Mouse (Mus musculus) megakaryocyte, adult 5-6 weeks (primary cell): ENCODE measurements around the gene Gm37240. TPM values are rescaled to one million over a fixed set of nuclear protein-coding genes. Genes with fewer than 3 reads are reported as not detected.

ENCODE experiments used
- ATAC-seq: 2 replicates; pipeline ENCODE4 v1.8.0; 2016; ENCODE audit warnings: mild to moderate bottlenecking, inconsistent platforms; ENCODE audit not compliant: poor library complexity, severe bottlenecking
- total RNA-seq, 2 experiments: library from RNA; stranded (forward) in 1 of 2; stranded (reverse) in 1 of 2; fragments of 153-499, 151-499 nt in 1 of 2; fragments of 221-1000, 200-1000 nt in 1 of 2; gene quantifications; 2 replicates each; pipeline versions ENCODE4 v1.2.3 to v1.2.4; 2015 to 2017

Gene Gm37240
- total RNA-seq, 2 experiments from 2014 or later = 0.07 to 0.15 TPM

GRCm38 (mm10) chr3:85645517-85646004, 241.8 kb downstream of the Gm37240 start:
- no peak for ATAC-seq

DNA sequence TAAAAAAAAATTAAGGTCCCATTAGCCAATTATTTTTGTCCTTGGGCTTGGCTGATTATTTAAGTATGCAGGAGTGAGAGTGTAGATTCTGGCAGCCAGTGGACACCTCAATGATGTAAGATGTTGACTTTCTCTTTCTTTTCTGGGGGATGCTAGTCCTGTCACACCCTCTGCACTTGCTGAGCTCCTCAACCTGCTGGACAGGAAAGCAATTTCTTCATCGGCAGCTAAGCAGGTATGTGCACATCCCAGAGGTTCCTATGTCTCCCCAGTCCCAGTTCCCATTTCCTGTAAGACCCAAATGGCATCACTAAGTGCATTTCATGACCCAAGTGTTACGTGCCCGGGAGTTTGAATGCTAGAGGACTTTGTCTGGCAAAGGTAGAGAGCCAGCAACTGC, 242.5 kb downstream of the Gm37240 start:
- no peak for ATAC-seq

GRCm38 (mm10) chr3:85641751-85642150, 245.6 kb downstream of the Gm37240 start:
- no peak for ATAC-seq

DNA sequence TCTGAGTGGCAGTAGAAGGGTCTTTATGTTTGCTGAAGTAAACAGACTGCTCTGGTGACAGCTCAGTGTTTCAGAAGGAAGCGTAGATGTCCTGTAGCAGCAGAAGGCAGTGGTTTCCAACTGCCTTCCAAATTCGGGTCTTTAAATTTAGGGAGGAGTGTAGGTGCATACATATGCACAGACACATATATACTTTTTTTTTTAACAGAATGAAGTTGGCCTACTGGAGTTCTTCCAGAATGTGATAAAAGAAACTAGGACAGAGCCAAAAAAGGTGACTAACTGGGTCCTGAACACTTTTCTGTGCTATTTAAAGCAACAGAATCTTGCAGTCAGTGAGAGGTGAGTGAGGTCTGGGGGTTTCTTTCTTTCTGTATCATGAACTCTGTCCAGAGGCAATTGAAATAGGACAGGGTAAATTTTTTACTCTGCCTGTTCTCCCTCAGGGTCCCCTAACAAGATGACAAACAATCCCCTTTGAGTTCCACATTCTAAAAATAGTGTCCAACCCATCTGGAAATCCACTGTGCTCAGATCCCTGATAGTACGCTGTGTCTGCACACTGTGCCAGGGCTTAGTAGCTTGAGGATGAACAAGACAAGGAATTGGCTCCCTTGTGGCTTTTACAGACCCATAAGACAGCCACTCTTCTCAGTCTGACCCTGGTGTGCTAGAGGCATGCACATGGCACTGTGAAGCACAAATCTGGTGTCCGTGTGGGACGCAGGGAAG, 250.4 kb downstream of the Gm37240 start:
- ATAC-seq = no peak

- ATAC-seq = no peak
Observed at GRCm38 (mm10) chr3:85635591-85635990, 251.7 kb downstream of the Gm37240 start.

- no peak for ATAC-seq
Observed at GRCm38 (mm10) chr3:85635126-85635419, 252.2 kb downstream of the Gm37240 start.

DNA sequence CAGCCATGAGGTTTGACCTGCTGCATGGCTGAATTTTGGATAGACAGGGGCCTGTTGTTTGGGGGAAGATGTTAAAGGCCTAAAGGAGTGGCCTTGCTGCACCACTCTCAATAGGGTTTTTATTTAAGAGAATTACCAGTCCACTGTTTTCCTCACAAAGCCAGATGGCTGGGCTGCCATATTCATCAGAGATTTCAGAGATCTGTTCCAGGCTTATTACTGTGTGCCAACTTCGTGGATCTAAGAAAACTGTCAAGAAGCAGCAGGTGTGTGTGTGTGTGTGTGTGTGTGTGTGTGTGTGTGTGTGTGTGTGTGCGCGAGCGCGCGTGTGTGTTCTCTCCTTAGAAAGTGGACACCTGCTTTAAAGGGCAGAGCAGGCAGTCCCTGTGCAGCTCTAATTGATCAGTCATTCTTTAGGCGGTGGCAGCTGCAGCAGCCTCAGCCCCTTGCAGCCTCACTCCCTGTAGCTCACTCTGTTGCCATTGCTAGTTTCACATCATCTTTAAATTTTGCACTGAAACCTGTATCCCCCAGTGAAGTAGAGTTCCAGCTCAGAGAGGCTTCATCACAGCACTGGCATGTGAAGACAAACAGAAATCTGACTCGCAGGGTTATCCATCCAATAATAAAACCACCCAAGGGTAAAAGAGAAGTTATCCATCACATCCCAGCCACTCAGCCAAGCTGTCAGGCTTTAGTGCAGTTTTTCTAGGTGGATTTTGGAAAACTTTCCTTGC, 252.8 kb downstream of the Gm37240 start:
- ATAC-seq = no peak

GRCm38 (mm10) chr3:85633733-85634132, 253.6 kb downstream of the Gm37240 start:
- ATAC-seq = no peak

- no peak for ATAC-seq
Observed at GRCm38 (mm10) chr3:85629895-85630510, 257.3 kb downstream of the Gm37240 start.

DNA sequence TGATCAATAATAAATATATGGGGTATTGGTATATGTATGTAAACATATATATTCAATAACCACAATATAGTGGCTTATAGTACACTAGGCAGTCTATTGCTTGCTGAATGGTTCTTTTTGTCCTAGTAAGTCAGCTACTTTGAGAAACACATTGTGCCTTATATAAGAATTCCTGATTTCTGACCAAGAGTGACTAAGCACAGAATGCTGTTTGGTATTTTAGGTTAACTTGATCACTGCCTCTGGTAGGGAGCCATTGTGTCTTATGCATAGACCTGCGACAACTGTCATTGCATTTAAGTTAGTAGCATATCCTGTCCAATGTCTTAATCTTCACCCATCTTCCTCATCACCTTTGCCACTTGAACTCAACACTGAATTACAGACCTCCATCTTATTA, 267.6 kb downstream of the Gm37240 start:
- ATAC-seq = no peak

DNA sequence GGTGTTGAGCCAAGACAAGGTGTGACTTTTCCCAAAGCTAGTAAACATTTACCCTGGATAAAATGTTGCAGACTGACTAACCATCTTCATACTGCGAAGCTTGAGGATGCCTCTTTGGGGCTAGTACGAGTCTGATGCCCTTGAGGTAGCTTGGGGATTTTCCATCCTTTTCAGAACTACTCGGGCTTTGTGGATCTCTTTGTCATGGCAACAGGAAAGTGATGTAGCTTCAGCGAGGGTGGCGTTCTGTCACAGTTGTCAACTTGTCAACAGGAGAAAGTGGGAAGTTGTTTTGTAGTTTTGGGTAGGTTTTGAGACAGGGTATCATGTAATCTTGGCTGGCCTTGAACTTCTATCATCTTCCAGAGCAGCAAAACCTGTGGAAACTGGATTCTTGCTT, 268.0 kb downstream of the Gm37240 start:
- ATAC-seq = no peak

GRCm38 (mm10) chr3:85618885-85619284, 268.4 kb downstream of the Gm37240 start:
- no peak for ATAC-seq

DNA sequence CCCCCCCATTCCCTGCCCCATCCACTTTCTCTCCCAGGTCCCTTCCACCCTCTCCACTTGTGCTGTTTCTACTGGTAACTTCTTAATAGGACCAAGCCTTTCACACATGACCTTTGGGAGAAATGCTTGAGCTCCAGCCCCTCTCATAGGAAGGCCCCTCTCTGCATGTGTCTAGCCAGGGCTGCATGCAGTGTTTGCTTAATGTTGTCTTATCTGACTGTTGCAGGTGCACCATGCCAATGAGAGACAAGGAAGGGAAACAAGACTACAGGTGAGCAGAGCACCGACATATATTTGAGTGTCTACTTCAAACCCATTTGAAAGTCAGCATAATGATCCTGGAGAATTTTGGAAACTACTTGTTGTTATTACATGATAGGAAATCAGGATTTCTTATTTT, 270.9 kb downstream of the Gm37240 start:
- no peak for ATAC-seq

DNA sequence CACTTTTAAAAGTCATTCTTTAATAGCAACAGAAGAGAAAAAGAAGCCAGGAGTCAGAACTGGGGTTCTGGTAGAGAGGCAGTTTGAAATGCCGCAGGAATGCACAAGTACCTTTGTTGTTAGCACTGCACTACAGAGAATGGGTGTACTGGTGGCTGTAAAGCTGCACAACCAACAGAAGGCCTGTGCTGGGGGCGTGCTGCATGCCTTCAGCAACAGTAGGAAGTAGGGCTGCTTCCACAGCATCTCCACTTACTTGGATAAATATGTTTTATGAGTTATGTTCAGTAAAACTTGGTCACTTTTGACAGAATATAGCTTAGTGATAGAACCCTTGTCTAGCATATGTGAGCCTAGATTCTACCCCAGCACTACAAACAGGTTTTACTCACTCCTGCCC, 279.6 kb downstream of the Gm37240 start:
- ATAC-seq = no peak

GRCm38 (mm10) chr3:85606912-85607311, 280.4 kb downstream of the Gm37240 start:
- ATAC-seq = no peak

DNA sequence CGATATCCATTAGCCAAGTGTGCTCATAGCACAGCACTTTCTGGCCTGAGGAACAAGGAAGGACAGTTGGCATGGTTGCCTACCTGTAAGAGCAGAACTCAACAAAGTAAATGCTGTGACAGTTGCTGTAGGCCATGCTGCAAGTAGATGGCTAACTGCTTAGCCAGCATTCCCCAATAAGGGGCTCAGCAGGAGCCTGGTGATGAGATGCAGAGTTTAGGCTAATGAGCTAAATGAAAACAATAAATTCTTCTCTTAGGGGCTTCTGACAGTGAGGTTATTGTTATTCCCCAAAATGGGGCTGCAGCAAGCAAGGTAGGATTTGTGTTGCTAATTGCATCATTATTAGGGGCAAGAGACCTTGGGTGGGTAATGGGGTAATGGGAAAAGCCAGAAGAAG, 283.5 kb downstream of the Gm37240 start:
- ATAC-seq = no peak

- ATAC-seq = no peak
Observed at GRCm38 (mm10) chr3:85601841-85602305, 285.4 kb downstream of the Gm37240 start.

- no peak for ATAC-seq
Observed at GRCm38 (mm10) chr3:85599526-85599925, 287.8 kb downstream of the Gm37240 start.

- no peak for ATAC-seq
Observed at GRCm38 (mm10) chr3:85594452-85594851, 292.9 kb downstream of the Gm37240 start.

DNA sequence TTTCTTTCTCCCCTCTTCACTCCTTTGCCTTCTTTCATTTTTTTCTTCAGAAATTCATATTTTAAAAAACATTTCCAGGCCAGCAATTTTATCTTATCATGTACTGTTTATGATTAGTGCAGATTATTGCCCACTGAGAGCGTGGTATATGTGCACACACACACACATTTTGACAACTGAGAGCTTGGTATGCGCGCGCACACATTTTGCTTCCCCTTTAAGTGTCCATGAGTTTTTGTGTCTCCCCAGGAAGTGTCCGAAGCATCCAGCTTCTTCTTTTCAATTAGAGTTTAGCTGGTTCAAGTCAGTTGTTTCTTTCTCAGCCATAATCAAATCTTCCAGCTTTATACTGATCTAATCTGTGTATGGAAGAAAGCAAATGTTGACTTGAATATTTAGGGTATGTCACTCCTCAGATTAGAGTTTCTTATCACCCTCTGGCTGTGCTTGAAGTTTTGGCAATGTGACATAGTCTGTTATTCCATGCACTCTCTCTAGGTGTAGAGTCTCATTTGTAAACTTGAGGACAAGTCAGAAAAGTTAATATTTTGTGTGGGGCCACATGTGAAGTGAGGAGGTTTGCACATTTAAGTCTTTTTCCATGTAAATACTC, 294.6 kb downstream of the Gm37240 start:
- no peak for ATAC-seq

DNA sequence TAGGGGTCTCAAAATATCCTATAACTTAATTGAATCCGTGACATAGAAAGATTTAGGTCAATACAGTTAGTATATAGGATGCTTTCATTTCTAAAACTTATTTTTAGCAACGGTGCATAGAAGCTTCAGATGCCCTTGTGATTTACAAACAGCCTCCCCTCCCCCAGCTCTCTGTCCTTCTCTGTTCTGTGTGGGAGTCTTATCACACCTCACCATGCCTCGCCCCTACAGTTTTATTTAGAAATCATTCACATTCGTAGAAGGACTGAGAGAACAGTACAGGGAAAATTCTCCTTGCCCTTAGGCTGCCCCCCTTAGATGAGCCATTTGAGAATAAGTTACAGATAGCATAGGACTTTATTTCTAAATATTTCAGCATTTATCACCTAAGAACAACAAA, 295.3 kb downstream of the Gm37240 start:
- no peak for ATAC-seq
